Mouse (Mus musculus) embryonic facial prominence, embryonic 10.5 days (tissue): ENCODE data around the gene Cracr2a. TPM values are rescaled to one million over a fixed set of nuclear protein-coding genes. Genes with fewer than 3 reads are reported as not detected.

ENCODE experiments used
- DNase-seq: peaks from one replicate; pipeline ENCODE4 v3.0.0-alpha.2; 2017; ENCODE audit warnings: low spot score
- H3K27ac ChIP-seq: fragments of 300-500 bp; sonication (generic); replicated peaks from 2 replicates; pipeline ENCODE4 v1.5.1; 2016; ENCODE audit warnings: mild to moderate bottlenecking
- H3K27me3 ChIP-seq: fragments of 300-500 bp; sonication (generic); replicated peaks from 2 replicates; pipeline ENCODE4 v1.6.1; 2016; ENCODE audit warnings: low read depth, mild to moderate bottlenecking; ENCODE audit not compliant: poor library complexity, severe bottlenecking
- H3K36me3 ChIP-seq: fragments of 300-500 bp; sonication (generic); replicated peaks from 2 replicates; pipeline ENCODE4 v1.6.1; 2016; ENCODE audit warnings: mild to moderate bottlenecking, moderate library complexity
- H3K4me1 ChIP-seq: fragments of 300-500 bp; sonication (generic); 2 replicates; pipeline ENCODE4 v1.6.1; 2016
- H3K4me3 ChIP-seq: fragments of 300-500 bp; sonication (generic); 2 replicates; pipeline ENCODE4 v1.5.1; 2016; ENCODE audit warnings: mild to moderate bottlenecking, moderate library complexity
- H3K9me3 ChIP-seq: fragments of 300-500 bp; sonication (generic); 2 replicates; pipeline ENCODE4 v1.6.1; 2016; ENCODE audit warnings: mild to moderate bottlenecking
- WGBS: fragments of 180-500 bp; shearing (Covaris S2); methylation state at CpG from one replicate; pipeline ENCODE4 v1.1.7; 2016; 5-methylcytosine and 5-hydroxymethylcytosine counted together
- polyA plus RNA-seq: library from polyadenylated mRNA; unstranded; fragments of >200 nt; fragmentation: Nextera tagmentation; extraction: Ambion mirVana; gene quantifications from 2 replicates; pipeline ENCODE4 v1.2.1, GENCODE M21; 2016

Cracr2a gene
- polyA plus RNA-seq, 1 experiment from 2014 or later: 1.2 TPM

DNA sequence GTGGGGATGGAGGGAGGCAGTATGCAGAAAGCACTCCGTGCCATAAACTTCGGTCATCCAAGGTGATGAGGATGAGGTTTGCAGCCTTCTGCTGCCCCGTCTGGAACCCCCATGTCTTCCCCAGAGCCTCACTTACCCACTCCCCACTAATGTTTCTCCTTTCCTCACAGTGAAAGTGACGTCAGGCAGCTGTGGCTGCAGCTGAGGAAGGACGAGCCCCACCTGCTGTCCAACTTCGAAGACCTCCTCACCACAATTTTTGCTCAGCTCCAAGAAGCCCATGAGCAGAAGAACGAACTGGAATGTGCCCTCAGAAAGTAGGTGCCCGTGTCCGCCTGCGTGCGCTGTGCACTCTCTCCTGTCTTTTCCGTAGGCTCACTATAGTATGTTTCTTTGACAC, 50.1 kb downstream of the Cracr2a start:
- H3K9me3 ChIP-seq: 0 out of 2 replicates have a peak, but pooled peaks cover 2% of the 10 kb centered on the region
- no peak overlapping the region for H3K4me3 ChIP-seq
- H3K27ac ChIP-seq: no peak overlapping the region
- DNase-seq: no peak
- no peaks in the 10 kb centered on the region for H3K36me3 ChIP-seq
- H3K27me3 ChIP-seq: no peaks in the 10 kb centered on the region
- 84% methylated on average over 12 of the region's 12 CpGs for WGBS
- peaks cover 8% of the 10 kb centered on the region; the same call in 1 of the 2 replicates for H3K4me1 ChIP-seq

DNA sequence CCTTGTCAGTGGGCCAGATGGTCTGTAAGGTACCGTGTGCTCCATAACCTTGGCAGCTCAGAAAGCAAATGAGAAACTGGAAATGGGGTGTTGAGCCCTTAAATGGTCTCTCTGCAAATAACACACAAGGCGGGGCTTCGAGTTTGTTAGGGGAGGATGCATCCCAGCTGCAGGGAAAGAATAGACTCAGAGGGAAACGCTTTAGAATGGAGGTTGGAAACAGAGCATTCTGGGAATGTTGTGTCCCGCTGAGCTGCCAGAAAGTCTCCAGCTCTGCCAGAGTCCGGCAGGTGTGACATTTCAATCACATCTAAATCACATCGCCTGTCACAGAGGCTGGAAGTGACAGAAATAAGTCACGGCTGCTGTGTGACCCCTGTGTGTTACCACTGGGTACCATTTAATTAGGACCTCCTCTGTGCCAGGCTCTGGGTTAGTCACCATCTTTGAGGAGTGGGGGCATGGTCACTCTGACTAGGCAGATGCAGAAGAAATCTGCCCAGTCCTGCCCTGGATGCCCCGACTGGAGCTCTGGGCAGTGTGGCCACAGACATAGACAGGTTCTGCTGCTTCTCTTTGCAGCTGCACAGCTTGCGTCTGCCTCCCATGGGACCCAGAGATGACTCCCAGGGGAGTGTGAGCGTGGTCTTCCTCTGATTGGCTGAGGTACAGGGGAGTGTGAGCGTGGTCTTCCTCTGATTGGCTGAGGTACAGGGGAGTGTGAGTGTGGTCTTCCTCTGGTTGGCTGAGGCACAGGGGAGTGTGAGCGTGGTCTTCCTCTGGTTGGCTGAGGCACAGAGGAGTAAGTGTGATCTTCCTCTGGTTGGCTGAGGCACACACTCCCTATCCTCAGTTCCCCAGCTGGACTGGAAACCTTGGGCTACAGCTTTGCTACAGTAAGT, 53.2 kb downstream of the Cracr2a start:
- Histone ChIP-seq H3K4me3 (no peak overlapping the region), H3K9me3 (0 out of 2 replicates have a peak, but pooled peaks cover 2% of the 10 kb centered on the region), H3K27ac (no peak overlapping the region), H3K4me1 (peaks cover 8% of the 10 kb centered on the region; the same call in 1 of the 2 replicates), H3K36me3 (no peaks in the 10 kb centered on the region), H3K27me3 (no peaks in the 10 kb centered on the region)
- DNase-seq: no peak
- WGBS: 68% methylated on average over 13 of the region's 13 CpGs

DNA sequence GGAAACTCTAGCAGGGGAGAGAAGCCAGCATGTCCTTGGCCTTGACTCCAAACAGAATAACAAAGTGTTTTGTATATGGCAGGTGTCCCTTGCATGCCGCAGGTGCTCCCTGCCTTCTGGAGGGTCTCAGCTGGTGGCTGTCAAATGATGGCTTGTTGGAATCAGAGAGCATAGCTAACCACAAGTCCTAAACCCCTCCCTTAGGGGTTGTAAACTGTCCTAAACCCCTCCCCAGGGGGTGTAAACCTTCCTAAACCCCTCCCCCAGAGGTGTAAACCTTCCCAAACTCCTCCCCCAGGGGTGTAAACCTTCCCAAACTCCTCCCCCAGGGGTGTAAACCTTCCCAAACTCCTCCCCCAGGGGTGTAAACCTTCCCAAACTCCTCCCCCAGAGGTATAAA, 55.5 kb downstream of the Cracr2a start:
- H3K27me3 ChIP-seq: no peaks in the 10 kb centered on the region
- 98% methylated on average over 1 of the region's 1 CpGs for WGBS
- 0 out of 2 replicates have a peak, but pooled peaks cover 2% of the 10 kb centered on the region for H3K9me3 ChIP-seq
- H3K27ac ChIP-seq: no peak overlapping the region
- H3K36me3 ChIP-seq: no peaks in the 10 kb centered on the region
- H3K4me3 ChIP-seq: no peak overlapping the region
- H3K4me1 ChIP-seq: peaks cover 8% of the 10 kb centered on the region; the same call in 1 of the 2 replicates
- DNase-seq: no peak

DNA sequence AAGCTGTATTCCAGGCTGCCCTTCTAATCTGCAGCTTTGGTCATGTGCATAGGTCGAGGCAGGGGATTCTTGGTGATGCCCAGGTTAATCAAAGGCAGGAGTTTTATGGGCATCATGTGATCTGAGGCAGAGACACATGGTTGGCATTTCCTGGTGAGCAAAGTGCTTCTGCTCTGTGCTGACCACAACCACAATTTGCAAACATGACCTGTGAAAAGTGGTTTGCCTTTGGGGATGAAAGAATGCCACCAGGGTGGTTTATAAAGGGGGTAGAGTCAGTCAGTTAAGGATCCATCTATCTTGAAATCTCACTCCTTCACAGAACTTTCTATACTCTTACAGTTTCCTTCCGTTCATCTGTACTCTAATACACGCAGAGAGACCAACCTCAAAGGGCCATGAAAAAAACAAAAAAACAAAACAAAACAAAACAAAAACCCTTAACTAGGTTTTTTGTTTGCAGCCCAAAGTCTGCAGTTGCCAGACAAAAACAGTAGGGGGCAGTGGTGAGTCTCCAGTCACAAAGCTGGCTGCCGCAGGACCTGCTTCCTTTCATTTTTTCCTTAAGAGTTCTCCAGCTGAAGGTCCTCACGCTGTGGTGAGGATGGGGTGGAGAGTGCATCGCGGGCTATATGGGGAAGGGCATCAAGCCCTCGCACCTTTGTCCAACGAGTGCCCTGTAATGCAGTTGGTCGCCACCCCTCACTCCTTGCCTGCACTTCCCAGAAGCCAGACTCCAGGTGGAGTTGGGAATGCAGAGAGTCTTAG, 56.3 kb downstream of the Cracr2a start:
- Histone ChIP-seq H3K27me3 (no peaks in the 10 kb centered on the region), H3K4me3 (no peak overlapping the region), H3K4me1 (peaks cover 8% of the 10 kb centered on the region; the same call in 1 of the 2 replicates), H3K27ac (no peak overlapping the region; the same call in 1 of the 2 replicates), H3K9me3 (0 out of 2 replicates have a peak, but pooled peaks cover 2% of the 10 kb centered on the region), H3K36me3 (no peaks in the 10 kb centered on the region)
- WGBS: 31% methylated on average over 10 of the region's 10 CpGs
- peak; percentile 64 for DNase-seq

DNA sequence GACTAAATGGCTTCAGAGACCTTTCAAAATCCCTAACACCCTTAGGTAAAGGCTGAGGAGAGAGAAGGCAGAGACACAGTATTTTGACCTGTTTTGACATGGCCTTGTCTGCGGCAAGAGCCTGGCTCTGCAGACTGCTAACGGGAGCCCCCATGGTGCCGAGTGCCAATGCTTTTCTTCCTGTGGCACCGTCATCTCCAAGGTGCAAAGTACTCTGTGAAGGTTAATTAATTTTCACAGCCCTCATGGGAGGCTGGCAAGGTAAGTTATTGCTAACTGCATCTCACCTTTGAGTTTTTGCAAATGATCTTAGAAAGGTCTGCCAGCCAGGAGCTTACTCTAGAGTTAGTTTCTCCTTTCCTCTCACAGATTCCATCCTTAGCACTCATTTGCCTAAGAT, 57.5 kb downstream of the Cracr2a start:
- H3K4me1 ChIP-seq: peaks cover 8% of the 10 kb centered on the region; the same call in 1 of the 2 replicates
- H3K27me3 ChIP-seq: no peaks in the 10 kb centered on the region
- no peaks in the 10 kb centered on the region for H3K36me3 ChIP-seq
- H3K4me3 ChIP-seq: no peak overlapping the region
- H3K9me3 ChIP-seq: 0 out of 2 replicates have a peak, but pooled peaks cover 2% of the 10 kb centered on the region
- WGBS: 80% methylated on average over 4 of the region's 4 CpGs
- no peak overlapping the region for H3K27ac ChIP-seq
- DNase-seq: no peak

DNA sequence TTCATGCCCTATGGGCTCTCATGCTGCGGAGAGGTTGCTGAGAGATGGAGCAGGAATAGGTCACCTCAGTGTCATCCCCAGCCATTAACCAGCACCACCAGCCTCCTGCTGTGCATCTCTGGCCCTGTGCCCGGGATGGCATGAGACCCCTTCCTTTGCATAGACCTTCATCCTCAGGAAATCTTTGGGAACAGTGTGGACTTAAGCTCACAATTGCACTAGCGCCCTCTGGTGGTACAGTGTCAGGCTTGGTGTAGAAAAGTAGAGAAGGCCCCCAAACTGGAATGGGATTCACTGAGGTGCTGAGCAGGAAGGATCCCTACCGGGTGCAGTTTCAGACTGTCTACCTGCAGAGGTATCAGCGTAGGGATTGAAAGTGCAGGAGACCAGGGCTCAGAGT, 64.0 kb downstream of the Cracr2a start:
- Histone ChIP-seq H3K27me3 (0 out of 2 replicates have a peak, but pooled peaks cover 9% of the 10 kb centered on the region), H3K4me3 (no peak overlapping the region), H3K36me3 (no peaks in the 10 kb centered on the region), H3K27ac (no peak overlapping the region), H3K4me1 (peaks cover 9% of the 10 kb centered on the region; the same call in 1 of the 2 replicates), H3K9me3 (no peaks in the 10 kb centered on the region)
- peak; percentile 57 for DNase-seq
- 32% methylated on average over 5 of the region's 5 CpGs for WGBS

DNA sequence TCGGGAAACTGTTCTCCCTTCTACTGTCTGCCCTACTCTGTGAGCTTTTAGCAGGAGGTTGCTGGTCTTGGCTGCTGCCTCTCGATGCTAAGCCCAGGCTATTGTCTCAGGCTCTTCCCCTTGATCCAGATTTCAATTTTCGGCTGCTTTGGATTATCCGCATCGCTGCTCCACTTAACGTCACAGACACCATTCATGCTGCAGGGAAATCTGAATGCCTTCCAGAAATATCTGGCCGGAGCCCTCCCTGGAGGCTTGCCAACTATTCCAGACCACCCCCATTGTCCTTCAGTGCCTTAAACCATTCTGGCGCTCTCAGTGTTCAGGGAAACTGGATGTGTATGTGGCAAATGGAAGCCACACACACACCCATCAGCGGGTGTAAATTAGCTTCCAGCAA, 66.3 kb downstream of the Cracr2a start:
- H3K27ac ChIP-seq: no peak overlapping the region
- H3K27me3 ChIP-seq: 0 out of 2 replicates have a peak, but pooled peaks cover 9% of the 10 kb centered on the region
- 54% methylated on average over 9 of the region's 9 CpGs for WGBS
- H3K36me3 ChIP-seq: no peaks in the 10 kb centered on the region
- H3K9me3 ChIP-seq: no peaks in the 10 kb centered on the region
- H3K4me1 ChIP-seq: peaks cover 9% of the 10 kb centered on the region; the same call in 1 of the 2 replicates
- H3K4me3 ChIP-seq: no peak overlapping the region
- no peak for DNase-seq

DNA sequence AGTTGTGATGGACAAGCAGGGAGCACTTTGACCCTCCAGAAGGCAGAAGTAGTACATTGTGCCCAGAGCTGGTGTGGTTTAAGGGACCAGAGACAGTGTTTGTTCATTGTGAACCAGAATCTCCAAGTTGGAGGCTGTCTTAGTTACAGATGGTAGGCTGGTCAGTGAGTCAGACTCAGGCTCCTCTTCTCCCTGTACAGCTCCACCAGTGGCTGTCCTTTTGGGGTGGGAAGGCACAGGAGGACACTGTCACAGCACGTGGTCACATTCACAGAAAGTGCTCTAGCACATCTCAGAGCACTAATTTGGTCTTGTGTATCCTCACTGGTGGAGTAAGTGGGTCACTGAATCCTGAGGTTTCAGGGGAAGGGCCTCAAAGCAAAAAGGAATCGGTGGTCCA, 68.1 kb downstream of the Cracr2a start:
- 84% methylated on average over 2 of the region's 2 CpGs for WGBS
- Histone ChIP-seq H3K4me3 (no peak overlapping the region), H3K27ac (no peak overlapping the region), H3K27me3 (0 out of 2 replicates have a peak, but pooled peaks cover 9% of the 10 kb centered on the region), H3K4me1 (peaks cover 9% of the 10 kb centered on the region; the same call in 1 of the 2 replicates), H3K9me3 (no peaks in the 10 kb centered on the region), H3K36me3 (no peaks in the 10 kb centered on the region)
- no peak for DNase-seq

DNA sequence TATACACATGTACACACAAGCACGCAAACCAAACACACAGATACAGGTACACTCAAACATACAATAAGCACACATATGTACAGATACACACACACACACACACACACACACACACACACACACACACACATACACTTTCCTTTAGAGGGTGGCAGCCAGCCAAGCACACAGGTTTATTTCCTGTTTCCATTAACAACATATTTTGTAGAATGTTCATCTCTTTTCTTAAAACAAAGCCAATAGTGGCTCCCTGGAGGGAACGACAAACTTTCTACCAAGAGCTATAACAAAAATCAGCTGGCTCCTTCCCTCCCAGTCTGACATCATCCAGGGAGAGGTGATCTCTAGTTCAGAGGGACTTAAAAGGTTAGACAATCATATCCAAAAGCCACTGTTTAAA, 73.7 kb downstream of the Cracr2a start:
- Histone ChIP-seq H3K27me3 (no peaks in the 10 kb centered on the region), H3K9me3 (no peaks in the 10 kb centered on the region), H3K27ac (no peak overlapping the region), H3K4me3 (no peak overlapping the region), H3K36me3 (no peaks in the 10 kb centered on the region), H3K4me1 (no peaks in the 10 kb centered on the region)
- WGBS: 88% methylated on average over 2 of the region's 2 CpGs
- no peak for DNase-seq

DNA sequence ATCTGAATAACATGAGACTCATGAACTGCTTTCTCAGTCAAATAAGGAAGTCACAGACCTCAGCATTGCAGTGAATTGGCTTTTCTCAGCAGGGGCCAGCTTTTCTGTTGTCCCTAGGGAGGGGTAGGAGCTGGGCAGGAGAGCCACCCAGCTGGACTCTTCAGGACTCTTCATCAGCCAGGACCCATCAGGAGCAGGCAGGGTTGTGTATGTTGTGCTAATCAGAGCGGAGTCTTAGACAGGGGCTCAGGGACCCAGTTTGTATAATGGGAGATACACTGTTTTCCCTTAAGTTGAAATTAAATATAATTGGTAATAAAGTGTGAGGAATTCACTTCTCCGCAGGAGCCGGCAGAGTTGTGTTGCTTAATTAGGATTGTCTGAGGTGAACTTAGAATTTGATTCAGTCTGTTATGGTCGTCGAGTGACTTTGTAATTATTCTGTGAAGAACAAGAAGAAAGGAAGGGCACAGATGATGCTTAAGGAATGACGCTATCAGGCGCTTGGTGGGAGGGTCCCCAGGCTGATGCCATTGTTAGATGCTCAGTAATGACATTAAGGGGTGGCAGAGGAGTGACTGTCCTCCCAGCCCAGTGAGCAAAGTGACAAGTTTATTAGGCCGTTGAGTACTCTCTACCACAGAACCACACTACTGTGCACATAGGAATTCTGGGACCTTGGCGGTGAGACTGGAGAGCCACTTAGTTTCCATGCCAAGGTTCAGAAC, 74.5 kb downstream of the Cracr2a start:
- no peaks in the 10 kb centered on the region for H3K9me3 ChIP-seq
- no peak for DNase-seq
- WGBS: 65% methylated on average over 9 of the region's 9 CpGs
- no peaks in the 10 kb centered on the region for H3K36me3 ChIP-seq
- no peaks in the 10 kb centered on the region for H3K4me1 ChIP-seq
- no peak overlapping the region for H3K4me3 ChIP-seq
- H3K27me3 ChIP-seq: no peaks in the 10 kb centered on the region
- H3K27ac ChIP-seq: no peak overlapping the region

DNA sequence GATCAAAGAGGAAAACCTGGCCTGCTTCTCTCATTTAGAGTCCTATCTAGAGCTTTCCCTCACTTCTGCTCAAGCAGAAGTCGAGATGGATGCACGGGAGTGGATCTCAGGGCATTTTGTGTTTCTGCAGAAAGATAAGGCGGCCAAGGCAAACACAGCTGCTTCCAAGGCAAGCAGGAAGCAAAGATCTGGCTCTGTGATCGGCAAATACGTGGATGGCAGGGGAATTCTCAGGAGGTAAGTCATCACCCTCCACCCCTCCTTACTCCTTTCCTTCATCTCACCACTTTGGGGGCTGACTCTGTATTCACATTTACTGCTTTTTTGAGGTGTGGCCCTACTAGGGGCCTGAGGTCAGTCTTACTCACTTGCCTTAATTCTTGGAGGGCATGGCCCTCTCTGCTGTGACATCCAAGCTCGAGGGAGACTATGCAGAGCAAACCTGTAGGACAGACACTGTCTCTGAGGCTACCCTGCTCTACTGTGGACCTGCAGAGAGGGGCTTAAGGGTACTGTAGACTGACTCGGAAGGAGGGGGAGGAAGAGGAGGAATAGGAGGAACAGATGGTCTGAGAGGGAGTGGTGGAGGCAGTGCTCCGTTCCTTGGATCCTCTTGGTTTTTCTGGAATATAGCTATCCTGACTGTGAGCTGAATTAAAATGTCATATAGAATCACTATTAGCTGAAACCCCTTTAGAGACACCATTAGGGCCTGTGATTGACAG, 80.1 kb downstream of the Cracr2a start:
- Histone ChIP-seq H3K27ac (no peak overlapping the region), H3K9me3 (no peaks in the 10 kb centered on the region), H3K4me1 (peaks cover 5% of the 10 kb centered on the region; the same call in 1 of the 2 replicates), H3K4me3 (no peak overlapping the region), H3K27me3 (no peaks in the 10 kb centered on the region), H3K36me3 (no peaks in the 10 kb centered on the region)
- WGBS: 71% methylated on average over 8 of the region's 8 CpGs
- no peak for DNase-seq
